Mouse (Mus musculus): Measurements from ENCODE around the gene Tsg101. TPM values are rescaled to one million over a fixed set of nuclear protein-coding genes. Genes with fewer than 3 reads are reported as not detected.
"Not testable (repeated sequence)": the region's sequence is repeated elsewhere in the genome, so short reads cannot be mapped to it uniquely, and the experiment has no call there.

Gene Tsg101
- polyA plus RNA-seq, 1 experiment = 70.8 TPM

GRCm38 (mm10) chr7:46895511-46895910, 24.3 kb downstream of the Tsg101 start:
- Histone ChIP-seq H3K79me2 (ENCODE audit: control insufficient read depth, insufficient read depth) (no peaks in the 10 kb centered on the region), H3K4me3 (ENCODE audit: insufficient read depth, poor library complexity, severe bottlenecking) (no peak overlapping the region), H3K27me3 (ENCODE audit: control insufficient read depth, insufficient read depth, insufficient read length) (no peaks in the 10 kb centered on the region), H3ac (ENCODE audit: control insufficient read depth, insufficient read length, low read depth) (no peak overlapping the region), H3K79me3 (ENCODE audit: low read depth) (peaks cover 1% of the 10 kb centered on the region), H3K36me3 (ENCODE audit: control insufficient read depth, insufficient read depth) (peaks cover 71% of the 10 kb centered on the region)
- TF ChIP-seq MYOG (IDR thresholded peaks at IDR 0.05; ENCODE audit: control insufficient read depth, extremely low read depth, insufficient read length) (no peak), USF1 (IDR thresholded peaks at IDR 0.05; ENCODE audit: low read depth) (no peak), CEBPB (IDR thresholded peaks at IDR 0.05; ENCODE audit: low read depth) (no peak), FOSL1 (IDR thresholded peaks at IDR 0.05; ENCODE audit: insufficient read depth, low read length, poor library complexity, severe bottlenecking) (no peak), MAX (IDR thresholded peaks at IDR 0.05) (no peak), CTCF (IDR thresholded peaks at IDR 0.05; ENCODE audit: control insufficient read depth, insufficient read depth, insufficient read length) (no peak), MYOD1 (IDR thresholded peaks at IDR 0.05; ENCODE audit: control insufficient read depth, insufficient read length, low read depth) (no peak)

DNA sequence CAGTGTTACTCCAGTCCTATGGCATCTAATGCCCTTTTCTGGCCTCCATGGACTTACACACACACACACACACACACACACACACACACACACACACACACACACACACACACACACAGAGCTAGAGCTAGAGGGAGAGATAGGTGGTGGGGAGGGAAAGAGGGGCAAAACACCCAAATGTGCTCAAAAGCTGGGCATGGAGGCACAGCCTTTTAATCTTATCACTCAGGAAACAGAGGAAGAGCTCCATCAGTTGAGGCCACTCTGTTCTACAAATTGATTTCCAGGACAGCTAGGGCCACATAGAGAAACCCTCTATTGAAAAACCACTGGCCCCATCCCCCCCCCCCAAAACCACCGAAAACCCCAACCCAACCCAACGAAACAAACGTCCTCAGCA, 36.5 kb downstream of the Tsg101 start:
- Histone ChIP-seq H3ac (ENCODE audit: control insufficient read depth, insufficient read length, low read depth) (no peak overlapping the region), H3K4me3 (ENCODE audit: insufficient read depth, poor library complexity, severe bottlenecking) (no peak overlapping the region), H3K79me2 (ENCODE audit: control insufficient read depth, insufficient read depth) (no peaks in the 10 kb centered on the region), H3K79me3 (ENCODE audit: low read depth) (no peaks in the 10 kb centered on the region), H3K36me3 (ENCODE audit: control insufficient read depth, insufficient read depth) (peaks cover 28% of the 10 kb centered on the region), H3K27me3 (ENCODE audit: control insufficient read depth, insufficient read depth, insufficient read length) (no peaks in the 10 kb centered on the region)
- TF ChIP-seq FOSL1 (IDR thresholded peaks at IDR 0.05; ENCODE audit: insufficient read depth, low read length, poor library complexity, severe bottlenecking) = no peak
- TF ChIP-seq MYOG (IDR thresholded peaks at IDR 0.05; ENCODE audit: control insufficient read depth, extremely low read depth, insufficient read length) = no peak
- no peak for TF ChIP-seq MYOD1 (IDR thresholded peaks at IDR 0.05; ENCODE audit: control insufficient read depth, insufficient read length, low read depth)
- no peak for TF ChIP-seq CTCF (IDR thresholded peaks at IDR 0.05; ENCODE audit: control insufficient read depth, insufficient read depth, insufficient read length)
- no peak for TF ChIP-seq USF1 (IDR thresholded peaks at IDR 0.05; ENCODE audit: low read depth)
- TF ChIP-seq MAX (IDR thresholded peaks at IDR 0.05) = no peak
- TF ChIP-seq CEBPB (IDR thresholded peaks at IDR 0.05; ENCODE audit: low read depth) = no peak

DNA sequence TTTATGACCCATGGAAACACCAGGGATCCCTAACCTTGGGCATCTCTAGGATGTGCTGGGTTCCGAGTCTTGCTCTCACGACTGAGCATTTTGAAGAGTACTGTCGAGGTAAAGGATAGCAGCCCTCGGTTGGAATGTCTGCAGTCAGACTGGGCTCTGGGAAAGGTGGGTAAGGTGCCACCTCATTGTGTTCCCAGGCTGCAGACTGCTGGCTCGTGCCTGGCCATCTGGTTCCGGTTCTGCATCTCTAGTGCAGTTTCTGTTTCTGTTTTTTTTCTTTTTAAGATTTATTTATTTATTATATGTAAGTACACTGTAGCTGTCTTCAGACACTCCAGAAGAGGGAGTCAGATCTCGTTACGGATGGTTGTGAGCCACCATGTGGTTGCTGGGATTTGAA, 37.8 kb downstream of the Tsg101 start:
- not testable (repeated sequence) for H3ac ChIP-seq (ENCODE audit: control insufficient read depth, insufficient read length, low read depth); H3K27me3 ChIP-seq (ENCODE audit: control insufficient read depth, insufficient read depth, insufficient read length); H3K79me2 ChIP-seq (ENCODE audit: control insufficient read depth, insufficient read depth); H3K79me3 ChIP-seq (ENCODE audit: low read depth); H3K4me3 ChIP-seq (ENCODE audit: insufficient read depth, poor library complexity, severe bottlenecking)
- peaks cover 17% of the 10 kb centered on the region for H3K36me3 ChIP-seq (ENCODE audit: control insufficient read depth, insufficient read depth)

GRCm38 (mm10) chr7:46880992-46881391, 38.8 kb downstream of the Tsg101 start:
- no peak overlapping the region for H3K4me3 ChIP-seq (ENCODE audit: insufficient read depth, poor library complexity, severe bottlenecking)
- TF ChIP-seq MYOG (IDR thresholded peaks at IDR 0.05; ENCODE audit: control insufficient read depth, extremely low read depth, insufficient read length) (no peak), CTCF (IDR thresholded peaks at IDR 0.05; ENCODE audit: control insufficient read depth, insufficient read depth, insufficient read length) (no peak), MAX (IDR thresholded peaks at IDR 0.05) (no peak), MYOD1 (IDR thresholded peaks at IDR 0.05; ENCODE audit: control insufficient read depth, insufficient read length, low read depth) (no peak), CEBPB (IDR thresholded peaks at IDR 0.05; ENCODE audit: low read depth) (no peak), FOSL1 (IDR thresholded peaks at IDR 0.05; ENCODE audit: insufficient read depth, low read length, poor library complexity, severe bottlenecking) (no peak), USF1 (IDR thresholded peaks at IDR 0.05; ENCODE audit: low read depth) (no peak)
- H3K79me3 ChIP-seq (ENCODE audit: low read depth) = no peaks in the 10 kb centered on the region
- no peak overlapping the region for H3ac ChIP-seq (ENCODE audit: control insufficient read depth, insufficient read length, low read depth)
- no peaks in the 10 kb centered on the region for H3K79me2 ChIP-seq (ENCODE audit: control insufficient read depth, insufficient read depth)
- H3K27me3 ChIP-seq (ENCODE audit: control insufficient read depth, insufficient read depth, insufficient read length) = no peaks in the 10 kb centered on the region
- H3K36me3 ChIP-seq (ENCODE audit: control insufficient read depth, insufficient read depth) = peaks cover 8% of the 10 kb centered on the region

DNA sequence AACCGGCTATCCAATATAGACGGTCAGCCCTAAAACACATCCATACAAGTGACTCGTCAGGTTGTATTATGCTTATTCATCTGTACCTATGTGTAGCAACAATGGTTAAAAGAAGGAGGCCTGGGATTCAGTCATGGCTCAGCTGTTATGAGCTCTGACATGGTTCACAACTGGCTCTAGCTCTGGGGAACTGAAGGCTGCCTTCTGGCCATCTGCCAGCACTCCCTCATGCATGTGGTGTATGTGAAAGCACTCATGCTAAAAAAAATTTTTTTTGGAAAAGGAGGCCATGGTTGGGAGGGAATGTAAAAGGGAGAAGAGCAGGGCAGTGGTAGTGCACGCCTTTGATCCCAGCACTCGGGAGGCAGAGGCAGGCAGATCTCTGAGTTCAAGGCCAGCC, 39.9 kb downstream of the Tsg101 start:
- no peaks in the 10 kb centered on the region for H3K79me3 ChIP-seq (ENCODE audit: low read depth)
- no peaks in the 10 kb centered on the region for H3K36me3 ChIP-seq (ENCODE audit: control insufficient read depth, insufficient read depth)
- H3K79me2 ChIP-seq (ENCODE audit: control insufficient read depth, insufficient read depth) = no peaks in the 10 kb centered on the region
- no peak for TF ChIP-seq FOSL1 (IDR thresholded peaks at IDR 0.05; ENCODE audit: insufficient read depth, low read length, poor library complexity, severe bottlenecking)
- TF ChIP-seq MYOG (IDR thresholded peaks at IDR 0.05; ENCODE audit: control insufficient read depth, extremely low read depth, insufficient read length) = no peak
- TF ChIP-seq MYOD1 (IDR thresholded peaks at IDR 0.05; ENCODE audit: control insufficient read depth, insufficient read length, low read depth) = no peak
- TF ChIP-seq USF1 (IDR thresholded peaks at IDR 0.05; ENCODE audit: low read depth) = no peak
- no peak for TF ChIP-seq CTCF (IDR thresholded peaks at IDR 0.05; ENCODE audit: control insufficient read depth, insufficient read depth, insufficient read length)
- TF ChIP-seq MAX (IDR thresholded peaks at IDR 0.05) = no peak
- TF ChIP-seq CEBPB (IDR thresholded peaks at IDR 0.05; ENCODE audit: low read depth) = no peak
- H3K4me3 ChIP-seq (ENCODE audit: insufficient read depth, poor library complexity, severe bottlenecking) = no peak overlapping the region
- H3ac ChIP-seq (ENCODE audit: control insufficient read depth, insufficient read length, low read depth) = no peak overlapping the region
- no peaks in the 10 kb centered on the region for H3K27me3 ChIP-seq (ENCODE audit: control insufficient read depth, insufficient read depth, insufficient read length)

DNA sequence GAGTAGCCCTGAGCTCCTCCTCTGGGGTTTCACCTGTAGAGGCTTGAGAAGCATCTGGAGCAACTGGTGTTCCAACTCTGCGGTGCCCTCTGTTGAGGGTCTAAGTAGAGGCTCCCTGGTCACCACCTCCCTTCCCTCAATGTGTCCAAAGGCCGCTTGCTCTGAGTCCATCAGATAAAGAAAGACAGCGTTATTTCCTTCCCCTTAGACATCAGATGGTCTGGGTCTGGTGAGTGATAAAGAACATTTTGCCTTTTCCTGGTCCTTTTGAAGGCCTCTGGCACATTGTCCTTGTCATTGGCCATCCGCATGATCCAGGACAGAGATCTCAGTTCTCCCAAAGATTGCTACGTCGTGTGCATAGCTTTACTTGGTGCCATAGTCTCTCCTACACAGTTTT, 42.5 kb downstream of the Tsg101 start:
- Histone ChIP-seq H3K79me2 (ENCODE audit: control insufficient read depth, insufficient read depth) (no peaks in the 10 kb centered on the region), H3ac (ENCODE audit: control insufficient read depth, insufficient read length, low read depth) (no peak overlapping the region), H3K4me3 (ENCODE audit: insufficient read depth, poor library complexity, severe bottlenecking) (no peak overlapping the region), H3K27me3 (ENCODE audit: control insufficient read depth, insufficient read depth, insufficient read length) (no peaks in the 10 kb centered on the region), H3K36me3 (ENCODE audit: control insufficient read depth, insufficient read depth) (no peaks in the 10 kb centered on the region), H3K79me3 (ENCODE audit: low read depth) (no peaks in the 10 kb centered on the region)
- TF ChIP-seq CTCF (IDR thresholded peaks at IDR 0.05; ENCODE audit: control insufficient read depth, insufficient read depth, insufficient read length) = no peak
- TF ChIP-seq CEBPB (IDR thresholded peaks at IDR 0.05; ENCODE audit: low read depth) = no peak
- TF ChIP-seq FOSL1 (IDR thresholded peaks at IDR 0.05; ENCODE audit: insufficient read depth, low read length, poor library complexity, severe bottlenecking) = no peak
- TF ChIP-seq MAX (IDR thresholded peaks at IDR 0.05) = no peak
- TF ChIP-seq MYOG (IDR thresholded peaks at IDR 0.05; ENCODE audit: control insufficient read depth, extremely low read depth, insufficient read length) = no peak
- TF ChIP-seq MYOD1 (IDR thresholded peaks at IDR 0.05; ENCODE audit: control insufficient read depth, insufficient read length, low read depth) = no peak
- no peak for TF ChIP-seq USF1 (IDR thresholded peaks at IDR 0.05; ENCODE audit: low read depth)
